ENCODE assay signal across 19 mouse cellular contexts in genomic region chr16:87851550-87851949, GRCm38 (mm10).
A peak's percentile ranks its signal among the peaks of the same experiment; 100 is the strongest.
DNase-seq lines count a peak whose midpoint lies in the region; ATAC-seq and TF ChIP-seq lines count a peak whose summit lies in the region.
"Had no signal": no experiment of that assay in that cellular context is flagged by ENCODE, and none has a peak within 500 bp of the region (broad histone marks: within the 10 kb centered on the region; RNA-seq: fewer than 3 reads in every experiment).

No protein-coding gene starts in this region.

- DNase-seq in midbrain, embryonic 11.5 days (ENCODE audit: low spot score, missing footprints), result no peak
- no peak for DNase-seq in CH12.LX (ENCODE audit: extremely low read depth)
- DNase-seq in brain, embryonic 14.5 days (ENCODE audit: low read depth), result peak; percentile 68
- no peak for DNase-seq in left cerebral cortex, adult 9 months (ENCODE audit: low spot score in 2 of 2)
- DNase-seq: adrenal gland, adult 8-10 months; cerebellum, adult 11-12 months; cerebellum, adult 9-10 months; cerebellum, postnatal 25 days; gastrocnemius, postnatal 10 days; heart, adult 18-20 months; heart, postnatal 10 days; heart, postnatal 4 days had no signal

- no peak for TF ChIP-seq EP300 in CH12.LX (IDR thresholded peaks at IDR 0.05; ENCODE audit: low read length)

- TF ChIP-seq POLR2A in CH12.LX (IDR thresholded peaks at IDR 0.05; ENCODE audit: low read depth, low read length), result no peak
- no peak for TF ChIP-seq POLR2A in brain, embryonic 14.5 days (IDR thresholded peaks at IDR 0.05; ENCODE audit: borderline replicate concordance, extremely low read depth, insufficient read depth, insufficient read length, poor library complexity, severe bottlenecking)

- no peak for TF ChIP-seq RAD21 in CH12.LX (IDR thresholded peaks at IDR 0.05; ENCODE audit: low read depth, low read length)

- no peak overlapping the region for H3K27ac ChIP-seq in midbrain, embryonic 11.5 days (ENCODE audit: low read depth, low read length)
- H3K27ac ChIP-seq in midbrain, embryonic 16.5 days (ENCODE audit: low read length), result no peak overlapping the region
- H3K27ac ChIP-seq in CH12.LX (ENCODE audit: insufficient read depth, low read depth), result no peak overlapping the region
- no peak overlapping the region for H3K27ac ChIP-seq in forebrain, embryonic 16.5 days (ENCODE audit: low read length)
- H3K27ac ChIP-seq: embryonic facial prominence, embryonic 12.5 days; heart, embryonic 10.5 days; hindbrain, embryonic 14.5 days; intestine, embryonic 15.5 days had no signal

- in situ Hi-C loops in CH12.LX (cut with MboI; ENCODE audit: low pct_ligation_motif_present, low pct_unique_long_range_greater_than_20kb, low sequenced_read_pairs), result no loop called here

- dilution Hi-C loops in CH12.LX (cut with MboI; ENCODE audit: extremely low pct_ligation_motif_present, extremely low pct_unique_long_range_greater_than_20kb, low sequenced_read_pairs), result no loop called here

- H3K4me3 ChIP-seq in midbrain, embryonic 11.5 days (ENCODE audit: low read depth, low read length), result no peak overlapping the region
- no peak overlapping the region for H3K4me3 ChIP-seq in midbrain, embryonic 16.5 days (ENCODE audit: low read depth, low read length)
- no peak overlapping the region for H3K4me3 ChIP-seq in CH12.LX (replicated peaks in 1 of 3; ENCODE audit: low read depth in 2 of 3, low read length in 2 of 3, poor library complexity in 1 of 3)
- H3K4me3 ChIP-seq in forebrain, embryonic 16.5 days (replicated peaks; ENCODE audit: low read length), result no peak overlapping the region
- H3K4me3 ChIP-seq: embryonic facial prominence, embryonic 12.5 days; heart, embryonic 10.5 days; intestine, embryonic 15.5 days had no signal

- peak; percentile 71; the same call in 1 of the 2 replicates for ATAC-seq in midbrain, embryonic 11.5 days (ENCODE audit: low FRiP score)
- ATAC-seq in midbrain, embryonic 16.5 days, result no peak
- peak; percentile 81 for ATAC-seq in forebrain, embryonic 16.5 days
- ATAC-seq: intestine, embryonic 15.5 days had no signal

- H3K79me2 ChIP-seq in CH12.LX (replicated peaks; ENCODE audit: control insufficient read depth, extremely low read depth, insufficient read depth, poor library complexity, severe bottlenecking), result no peaks in the 10 kb centered on the region

- no peak overlapping the region for H3K9ac ChIP-seq in midbrain, embryonic 11.5 days (ENCODE audit: low read length)
- H3K9ac ChIP-seq in midbrain, embryonic 16.5 days (ENCODE audit: low read depth, low read length), result no peak overlapping the region
- H3K9ac ChIP-seq in CH12.LX (ENCODE audit: insufficient read depth, low read depth), result no peak overlapping the region
- H3K9ac ChIP-seq in forebrain, embryonic 16.5 days (replicated peaks; ENCODE audit: low read depth, low read length), result no peak overlapping the region
- H3K9ac ChIP-seq: embryonic facial prominence, embryonic 12.5 days; hindbrain, embryonic 14.5 days; intestine, embryonic 15.5 days had no signal

- no peaks in the 10 kb centered on the region for H3K27me3 ChIP-seq in midbrain, embryonic 11.5 days (ENCODE audit: control insufficient read depth, insufficient read depth, low read length)
- H3K27me3 ChIP-seq in midbrain, embryonic 16.5 days (ENCODE audit: control insufficient read depth, insufficient read depth, low read depth, low read length), result no peaks in the 10 kb centered on the region
- H3K27me3 ChIP-seq in CH12.LX (replicated peaks), result no peaks in the 10 kb centered on the region
- H3K27me3 ChIP-seq in forebrain, embryonic 16.5 days (replicated peaks; ENCODE audit: control insufficient read depth, insufficient read depth, low read length), result no peaks in the 10 kb centered on the region
- H3K27me3 ChIP-seq: embryonic facial prominence, embryonic 12.5 days; intestine, embryonic 15.5 days had no signal

- no peak overlapping the region for H3K4me2 ChIP-seq in midbrain, embryonic 11.5 days
- no peak overlapping the region for H3K4me2 ChIP-seq in midbrain, embryonic 16.5 days (ENCODE audit: low read length)
- no peak overlapping the region for H3K4me2 ChIP-seq in CH12.LX (ENCODE audit: insufficient read depth, low read depth, poor library complexity, severe bottlenecking)
- H3K4me2 ChIP-seq in forebrain, embryonic 16.5 days (ENCODE audit: low read length), result no peak overlapping the region
- H3K4me2 ChIP-seq: embryonic facial prominence, embryonic 12.5 days; hindbrain, embryonic 14.5 days; intestine, embryonic 15.5 days had no signal

- H3K9me3 ChIP-seq in midbrain, embryonic 11.5 days (ENCODE audit: control insufficient read depth, low read length), result no peaks in the 10 kb centered on the region
- no peaks in the 10 kb centered on the region for H3K9me3 ChIP-seq in midbrain, embryonic 16.5 days (replicated peaks; ENCODE audit: control insufficient read depth, low read length, poor library complexity, severe bottlenecking)
- no peaks in the 10 kb centered on the region for H3K9me3 ChIP-seq in CH12.LX (replicated peaks; ENCODE audit: low read length)
- no peaks in the 10 kb centered on the region for H3K9me3 ChIP-seq in forebrain, embryonic 16.5 days (ENCODE audit: control insufficient read depth, low read length)
- H3K9me3 ChIP-seq: embryonic facial prominence, embryonic 12.5 days; heart, embryonic 10.5 days; intestine, embryonic 15.5 days had no signal

- 79% methylated on average over 2 of the region's 2 CpGs for WGBS in midbrain, embryonic 11.5 days
- WGBS in midbrain, embryonic 16.5 days, result 35% methylated on average over 2 of the region's 2 CpGs
- 16% methylated on average over 2 of the region's 2 CpGs for WGBS in forebrain, embryonic 16.5 days

- no peak for TF ChIP-seq CTCF in CH12.LX (conservative IDR thresholded peaks at IDR 0.05 in 1 of 2, IDR thresholded peaks at IDR 0.05 in 1 of 2; ENCODE audit: low read depth in 2 of 2, low read length in 2 of 2)
- TF ChIP-seq CTCF in brain, embryonic 14.5 days (IDR thresholded peaks at IDR 0.05; ENCODE audit: borderline replicate concordance, extremely low read depth, insufficient read depth, insufficient read length), result no peak

- no peaks in the 10 kb centered on the region for H3K4me1 ChIP-seq in midbrain, embryonic 11.5 days (ENCODE audit: control insufficient read depth, insufficient read depth, low read length)
- H3K4me1 ChIP-seq in midbrain, embryonic 16.5 days (ENCODE audit: control insufficient read depth, insufficient read depth, low read length), result no peaks in the 10 kb centered on the region
- H3K4me1 ChIP-seq in CH12.LX (ENCODE audit: control insufficient read depth in 1 of 2, insufficient read depth in 2 of 2), result no peaks in the 10 kb centered on the region
- no peaks in the 10 kb centered on the region for H3K4me1 ChIP-seq in forebrain, embryonic 16.5 days (replicated peaks; ENCODE audit: control insufficient read depth, insufficient read depth, low read length)
- H3K4me1 ChIP-seq: embryonic facial prominence, embryonic 12.5 days; heart, embryonic 10.5 days; intestine, embryonic 15.5 days had no signal

- no peaks in the 10 kb centered on the region for H3K36me3 ChIP-seq in midbrain, embryonic 11.5 days (ENCODE audit: control insufficient read depth, insufficient read depth, low read length)
- H3K36me3 ChIP-seq in midbrain, embryonic 16.5 days (ENCODE audit: control insufficient read depth, insufficient read depth, low read length), result no peaks in the 10 kb centered on the region
- H3K36me3 ChIP-seq in CH12.LX (replicated peaks in 1 of 2; ENCODE audit: control insufficient read depth in 1 of 2, insufficient read depth in 1 of 2, low read length in 1 of 2), result no peaks in the 10 kb centered on the region
- no peaks in the 10 kb centered on the region for H3K36me3 ChIP-seq in forebrain, embryonic 16.5 days (ENCODE audit: control insufficient read depth, insufficient read depth)
- H3K36me3 ChIP-seq: embryonic facial prominence, embryonic 12.5 days; G1E; heart, embryonic 10.5 days; intestine, embryonic 15.5 days had no signal

TF ChIP-seq in CH12.LX, 34 proteins besides CTCF, POLR2A, EP300 and RAD21:
- TF ChIP-seq SMC3 (IDR thresholded peaks at IDR 0.05; ENCODE audit: low read depth, low read length) (no peak), MXI1 (IDR thresholded peaks at IDR 0.05; ENCODE audit: low read depth, low read length) (no peak), BHLHE40 (IDR thresholded peaks at IDR 0.05; ENCODE audit: low read depth, low read length) (0 out of 2 replicates have a peak, but pooled peaks have one; percentile 17), USF1 (IDR thresholded peaks at IDR 0.05; ENCODE audit: low read depth, low read length) (no peak), MAX (IDR thresholded peaks at IDR 0.05; ENCODE audit: low read length) (no peak)
